Mouse (Mus musculus): ENCODE measurements around the gene Ppp1r3f.

Gene Ppp1r3f

DNA sequence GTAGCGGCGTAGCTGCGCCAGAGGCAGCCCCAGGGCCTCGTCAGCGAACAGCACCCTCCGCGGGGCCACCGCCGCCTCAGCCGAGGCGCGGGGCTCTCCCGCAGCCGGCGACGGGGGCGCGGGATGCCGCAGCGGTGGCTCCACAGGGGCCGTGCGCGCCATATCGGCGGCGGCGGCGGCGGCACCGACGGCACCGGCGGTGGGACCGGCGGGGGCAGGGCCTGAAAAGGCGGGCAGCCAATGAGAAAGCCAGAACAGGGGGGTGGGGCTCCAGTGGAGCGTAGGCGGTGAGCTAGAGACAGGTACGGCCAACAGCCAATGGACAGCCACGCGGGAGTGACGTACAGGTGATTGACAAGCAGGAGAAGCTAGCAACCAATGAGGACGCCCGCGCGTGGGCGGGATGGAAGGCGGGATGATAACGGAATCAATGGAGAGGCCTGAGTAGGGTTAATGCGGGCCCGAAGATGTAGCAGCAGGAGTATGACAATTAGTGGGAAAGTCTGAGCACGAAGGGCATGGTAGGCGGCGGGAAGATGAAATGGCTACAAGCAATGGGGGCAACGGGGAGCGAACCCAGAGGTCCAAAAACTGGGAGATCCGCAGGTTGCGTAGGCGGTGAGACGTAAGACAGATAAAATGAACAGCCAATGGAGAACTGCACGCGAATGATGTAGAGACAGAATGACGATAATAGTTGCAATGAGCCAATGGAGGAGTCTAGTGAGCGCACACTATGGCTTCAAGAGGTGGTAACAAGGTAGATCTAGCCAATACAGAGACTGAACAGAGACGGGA lies at the start of gene Ppp1r3f:
Gene Ppp1r3f (minus strand): TSS at position 197 of the 798 bp plus-strand sequence.
- DNase-seq (ENCODE audit: low read depth, low spot score) = peak; percentile 97

DNA sequence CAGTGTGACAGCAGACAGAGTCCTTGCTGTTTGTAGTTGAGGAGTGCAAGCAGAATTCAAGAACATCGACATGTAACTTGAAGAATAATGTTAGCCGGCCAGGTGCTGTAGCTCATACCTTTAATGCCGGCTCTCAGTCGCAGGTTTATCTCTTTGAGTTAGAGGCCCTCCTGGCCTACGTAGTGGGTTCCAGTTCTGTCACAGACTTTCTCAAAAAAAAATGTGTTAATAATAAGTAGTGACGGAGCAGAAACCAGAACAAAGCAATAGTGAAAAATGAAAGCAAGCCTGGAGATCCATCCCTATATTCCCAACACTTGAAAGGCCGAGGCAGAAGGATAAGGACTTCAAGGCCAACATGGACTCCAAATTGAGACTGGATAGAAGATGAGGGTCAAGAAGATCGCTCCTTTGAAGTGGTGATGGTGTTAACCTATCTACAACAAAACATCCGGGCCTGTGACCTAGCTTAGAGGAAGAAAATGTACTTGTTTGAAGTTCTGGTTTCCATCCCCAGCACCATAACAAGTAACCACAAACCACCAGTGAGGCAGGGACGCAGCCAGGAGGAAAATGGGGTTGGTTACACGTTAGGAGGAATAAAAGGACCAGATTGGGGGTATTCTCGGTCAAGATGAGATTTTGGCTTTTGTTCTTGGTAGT lies 43.9 kb upstream of the Ppp1r3f start:
- peak; percentile 68 for DNase-seq (ENCODE audit: low read depth, low spot score)

DNA sequence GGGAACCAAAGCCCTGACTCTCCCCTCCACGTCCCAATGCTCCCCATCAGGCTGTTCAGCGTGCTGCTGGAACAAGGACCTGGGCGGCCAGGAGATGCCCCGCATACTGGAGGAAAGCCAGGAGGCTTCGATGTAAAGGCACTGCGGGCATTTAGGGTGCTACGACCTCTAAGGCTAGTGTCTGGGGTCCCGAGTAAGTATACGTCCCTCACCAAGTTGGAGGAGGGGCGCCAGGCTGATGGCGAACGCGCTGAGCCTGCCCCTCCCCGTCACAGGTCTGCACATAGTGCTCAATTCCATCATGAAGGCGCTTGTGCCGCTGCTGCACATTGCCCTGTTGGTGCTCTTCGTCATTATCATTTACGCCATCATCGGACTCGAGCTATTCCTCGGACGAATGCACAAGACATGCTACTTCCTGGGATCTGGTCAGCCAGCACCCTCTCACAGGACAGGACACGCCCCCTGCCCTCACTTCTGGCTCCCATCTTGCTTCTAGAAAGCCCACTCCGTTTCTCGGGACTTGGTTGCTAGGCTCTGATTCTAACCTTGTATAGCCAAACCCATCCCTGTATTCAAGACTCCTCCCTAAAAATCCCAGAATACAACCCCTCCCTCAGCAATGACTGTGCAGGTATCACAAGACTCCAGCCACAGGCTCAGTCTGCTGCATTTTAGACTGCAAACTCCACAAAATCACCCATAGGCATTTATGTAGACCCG lies 36.6 kb upstream of the Ppp1r3f start:
- no peak for DNase-seq (ENCODE audit: low read depth, low spot score)

DNA sequence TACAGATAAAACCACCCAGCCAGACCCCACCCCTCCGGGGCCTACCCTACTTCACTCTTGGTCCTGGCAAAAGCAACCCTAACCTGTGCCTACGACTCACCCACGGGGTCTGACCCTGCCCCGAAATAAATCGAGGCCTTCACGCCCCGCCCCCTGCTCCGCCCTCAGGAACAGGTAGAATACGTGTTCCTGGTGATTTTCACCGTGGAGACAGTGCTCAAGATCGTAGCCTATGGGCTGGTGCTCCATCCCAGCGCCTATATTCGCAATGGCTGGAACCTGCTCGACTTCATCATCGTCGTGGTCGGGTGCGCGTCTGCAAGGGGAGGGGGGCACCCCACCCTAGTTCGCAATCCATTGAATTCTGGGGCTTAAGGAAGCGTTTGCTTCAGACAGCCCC lies 36.0 kb upstream of the Ppp1r3f start:
- no peak for DNase-seq (ENCODE audit: low read depth, low spot score)

DNA sequence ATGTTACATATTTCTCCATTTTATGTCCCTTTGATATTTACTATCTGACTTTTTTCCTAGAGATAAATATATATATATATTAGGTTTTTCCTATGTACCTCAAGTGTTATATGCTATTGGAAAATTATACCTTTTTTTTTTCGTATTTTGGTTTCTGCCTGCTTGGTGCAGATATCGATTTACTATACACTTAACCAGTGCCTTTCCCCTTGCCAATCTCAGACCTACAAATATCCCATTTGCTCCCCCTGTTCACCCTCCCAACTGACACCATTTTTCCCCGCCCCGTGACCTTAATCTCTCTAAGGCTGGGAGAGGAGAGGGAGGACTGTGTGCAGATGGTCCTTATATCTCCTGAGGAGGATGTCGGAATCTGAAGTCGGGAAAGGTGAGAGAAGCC lies 32.7 kb upstream of the Ppp1r3f start, which contains the start of gene Cacna1f:
Gene Cacna1f (plus strand): TSS at position 301 of the 400 bp plus-strand sequence.
- no peak for DNase-seq (ENCODE audit: low read depth, low spot score)

DNA sequence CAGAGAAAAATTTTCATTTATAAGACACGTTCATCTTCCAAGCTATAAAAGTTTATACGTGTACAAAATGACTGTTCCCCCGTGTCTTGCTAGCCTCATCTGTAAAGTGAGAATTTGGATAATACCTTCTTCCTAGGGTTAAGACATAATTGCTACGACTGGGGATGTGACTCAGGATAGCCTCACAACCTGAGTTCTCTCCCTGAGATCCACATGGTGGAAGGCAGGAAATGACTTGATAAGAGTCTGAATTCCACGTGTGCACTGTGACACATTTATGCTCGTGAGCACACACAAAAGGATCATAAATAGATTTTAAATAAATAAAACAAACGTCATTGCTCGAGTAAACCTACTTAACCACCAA lies 31.5 kb upstream of the Ppp1r3f start:
- peak; percentile 36 for DNase-seq (ENCODE audit: low read depth, low spot score)

DNA sequence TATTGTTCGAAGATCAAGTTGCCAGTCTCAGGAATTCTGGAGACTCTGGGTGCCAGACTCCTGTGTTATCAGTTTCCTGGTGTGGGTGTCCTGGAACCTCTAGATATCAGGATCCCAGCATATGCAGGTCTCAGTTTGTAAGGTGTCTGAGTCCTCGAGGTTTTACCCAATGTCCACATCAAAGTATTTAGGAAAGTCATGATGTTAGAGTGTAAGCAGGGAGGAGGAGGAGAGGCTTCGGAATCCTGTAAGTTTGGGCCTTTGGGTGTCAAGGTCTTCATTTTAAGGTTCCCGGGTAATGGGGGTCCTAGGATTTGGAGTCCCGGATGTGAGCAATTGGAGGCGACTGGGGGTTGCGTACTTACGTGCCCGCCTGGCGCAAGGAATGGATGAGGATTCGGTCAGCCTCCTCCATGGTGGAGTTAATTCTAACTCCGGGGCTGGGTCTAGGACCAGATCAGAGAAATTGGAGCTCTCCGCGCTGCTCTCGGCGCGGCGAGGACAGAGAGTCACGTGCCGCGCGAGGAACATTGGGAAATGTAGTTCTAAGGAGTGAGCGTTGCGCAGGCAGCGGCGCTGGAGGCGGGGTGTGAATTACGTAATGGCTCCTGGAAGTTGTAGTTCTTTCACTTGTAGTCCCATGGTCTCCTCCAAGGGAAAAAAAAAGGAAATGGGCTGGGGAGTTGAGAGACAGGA lies 30.9 kb upstream of the Ppp1r3f start, which contains the start of gene Ccdc22:
Gene Ccdc22 (minus strand): TSS at position 639 of the 696 bp plus-strand sequence.
- peak; percentile 87 for DNase-seq (ENCODE audit: low read depth, low spot score)

DNA sequence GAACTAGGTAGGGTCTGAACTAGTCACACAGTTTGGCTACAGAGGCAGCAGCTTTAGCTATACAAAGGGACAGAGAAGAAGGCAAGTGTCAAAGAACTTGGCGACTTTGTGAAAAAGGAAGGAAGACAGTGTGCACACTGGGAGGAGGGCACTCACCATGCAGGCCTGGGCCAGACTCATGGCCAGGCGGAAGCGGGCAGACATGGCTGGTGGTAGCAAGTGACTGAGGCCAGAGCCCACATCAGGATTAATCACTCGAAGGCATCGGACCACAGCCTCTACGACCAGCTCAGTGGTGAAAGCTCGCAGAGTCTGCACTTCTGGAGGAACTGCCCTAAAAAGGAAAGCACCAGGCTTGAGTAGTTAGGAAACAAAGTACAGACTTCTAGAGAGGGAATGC lies 29.9 kb upstream of the Ppp1r3f start:
- no peak for DNase-seq (ENCODE audit: low read depth, low spot score)

DNA sequence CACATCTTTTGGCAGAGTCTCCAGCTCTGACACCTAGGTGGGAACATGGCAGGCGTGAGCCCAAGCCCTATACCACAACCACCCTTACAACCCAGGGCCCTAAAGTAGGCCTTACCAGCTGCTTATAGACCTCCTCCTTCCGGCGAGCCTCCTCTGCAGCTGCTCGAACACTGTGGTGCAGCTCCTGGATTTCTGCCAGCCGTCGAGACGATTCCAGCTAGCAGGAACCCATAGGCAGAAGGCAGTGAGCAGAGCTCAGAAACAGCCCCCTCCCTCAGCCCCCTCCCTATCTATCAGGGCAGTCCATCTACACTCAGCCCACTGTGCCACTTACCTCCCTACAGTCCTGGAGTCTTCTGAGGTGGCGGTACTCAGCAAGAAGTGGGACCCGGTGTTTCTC lies 21.3 kb upstream of the Ppp1r3f start:
- no peak for DNase-seq (ENCODE audit: low read depth, low spot score)

DNA sequence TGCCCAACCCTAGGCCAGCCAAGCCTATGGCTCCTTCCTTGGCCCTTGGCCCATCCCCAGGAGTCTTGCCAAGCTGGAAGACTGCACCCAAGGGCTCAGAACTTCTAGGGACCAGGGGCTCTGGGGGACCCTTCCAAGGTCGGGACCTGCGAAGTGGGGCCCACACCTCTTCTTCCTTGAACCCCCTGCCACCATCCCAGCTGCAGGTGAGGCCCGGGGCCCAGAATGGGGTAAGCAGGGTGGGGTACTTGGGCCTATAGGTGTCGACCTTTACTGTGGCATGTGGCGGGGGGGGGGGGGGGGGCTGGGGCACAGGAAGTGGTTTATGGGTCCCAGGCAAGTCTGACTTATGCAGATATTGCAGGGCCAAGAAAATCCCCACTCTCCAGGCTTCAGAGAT lies 12.3 kb upstream of the Ppp1r3f start:
- peak; percentile 45 for DNase-seq (ENCODE audit: low read depth, low spot score)

DNA sequence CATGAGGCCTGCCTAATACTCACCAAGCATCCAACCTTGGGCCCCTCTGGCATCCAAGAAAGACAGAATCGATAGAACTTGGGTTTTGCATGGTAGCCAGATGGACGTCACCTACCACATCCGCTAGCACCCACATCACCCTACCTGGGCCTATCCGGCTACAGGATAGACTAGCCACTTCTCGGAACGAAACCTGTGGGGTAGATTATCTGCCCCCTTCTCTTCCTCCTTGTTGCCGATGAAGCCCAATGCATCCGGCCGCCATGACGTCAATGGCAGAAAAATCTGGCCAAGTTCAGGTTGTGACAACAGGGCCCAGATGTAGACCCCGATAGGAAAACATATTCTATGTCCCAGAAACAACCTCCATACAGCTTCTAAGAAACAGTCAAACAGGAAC lies 9.8 kb upstream of the Ppp1r3f start:
- DNase-seq (ENCODE audit: low read depth, low spot score) = peak; percentile 86

DNA sequence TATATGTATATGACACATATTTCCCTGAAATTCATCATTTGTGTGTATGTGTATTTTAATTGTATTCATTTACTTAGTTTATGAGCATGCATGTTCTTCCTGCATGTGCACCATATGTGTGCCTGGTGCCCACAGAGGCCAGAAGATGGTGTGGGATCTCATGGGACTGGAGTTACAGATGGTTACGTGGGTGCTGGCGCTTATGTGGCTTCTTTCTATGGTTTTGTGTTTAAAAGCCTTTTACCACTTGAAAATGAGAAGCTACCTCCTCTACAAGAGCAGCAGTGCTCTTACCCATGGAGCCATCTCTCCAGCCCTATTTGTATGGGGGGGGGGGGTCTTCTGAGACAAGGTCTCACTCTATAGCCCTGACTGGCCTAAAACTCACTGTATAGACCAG lies 7.1 kb upstream of the Ppp1r3f start:
- peak; percentile 50 for DNase-seq (ENCODE audit: low read depth, low spot score)

DNA sequence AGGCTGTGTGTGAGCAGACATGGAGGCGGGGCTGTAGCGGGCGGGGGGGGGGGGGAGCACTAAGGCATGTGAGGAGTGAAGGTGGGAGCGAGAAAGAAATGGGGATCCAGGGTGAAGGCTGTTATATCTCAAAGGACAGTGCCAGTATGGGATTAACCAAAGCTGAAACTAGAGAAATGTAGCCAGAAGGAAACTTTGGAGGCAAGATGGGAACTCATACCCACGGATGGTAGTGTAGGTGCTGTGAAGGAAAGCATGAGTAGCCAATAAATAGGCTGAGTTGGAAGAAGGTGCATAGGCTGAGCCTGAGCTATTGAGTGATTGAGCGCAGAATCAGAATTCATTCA lies 775 bp upstream of the Ppp1r3f start:
- DNase-seq (ENCODE audit: low read depth, low spot score) = no peak

DNA sequence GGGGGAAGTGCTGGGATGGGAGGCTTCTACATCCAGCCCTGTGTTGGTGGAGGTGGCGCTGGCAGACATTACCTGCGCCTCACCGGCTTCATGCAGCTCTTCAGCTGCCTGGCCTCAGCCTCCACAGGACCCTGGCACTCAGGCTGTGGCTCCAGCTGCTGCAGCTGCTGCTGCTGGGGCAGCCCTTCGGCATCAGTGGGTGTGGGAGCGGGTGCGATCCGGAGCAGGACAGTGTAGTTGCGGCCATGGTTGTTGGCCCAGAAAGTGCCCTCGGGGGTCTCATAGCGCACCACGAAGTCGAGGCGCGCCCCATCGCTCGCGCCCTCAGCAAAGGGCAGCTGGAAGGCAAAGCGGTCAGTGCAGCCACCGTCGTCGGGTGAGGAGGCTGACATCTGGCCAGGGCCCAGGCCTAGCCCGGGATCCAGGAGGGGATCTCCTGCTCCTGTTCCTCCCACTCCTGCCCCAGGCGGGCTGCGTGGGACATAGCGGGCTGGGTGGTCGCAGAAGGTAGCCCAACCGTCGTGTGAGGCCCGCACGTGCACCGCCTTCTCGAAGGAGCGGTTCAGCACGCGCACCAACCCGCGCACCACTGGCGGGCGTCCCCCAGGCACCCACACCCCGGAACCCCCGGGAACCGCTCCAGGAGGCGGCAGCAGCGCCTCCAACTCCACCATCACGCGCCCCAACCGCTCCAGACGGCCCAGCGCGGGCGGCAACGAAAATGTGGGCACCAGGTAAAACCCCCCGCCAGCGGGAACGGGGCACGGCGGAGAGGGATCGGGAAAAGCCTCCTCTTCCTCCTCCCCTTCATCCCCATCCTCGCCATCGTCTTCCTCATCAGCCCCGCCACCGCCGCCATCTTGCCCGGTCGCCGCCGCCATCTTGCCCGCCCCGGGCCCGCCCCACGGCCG lies 652 bp downstream of the Ppp1r3f start, which contains the start of gene Foxp3:
Gene Foxp3 (plus strand): TSS at position 469 of the 911 bp plus-strand sequence.
- DNase-seq (ENCODE audit: low read depth, low spot score) = peak; percentile 44

DNA sequence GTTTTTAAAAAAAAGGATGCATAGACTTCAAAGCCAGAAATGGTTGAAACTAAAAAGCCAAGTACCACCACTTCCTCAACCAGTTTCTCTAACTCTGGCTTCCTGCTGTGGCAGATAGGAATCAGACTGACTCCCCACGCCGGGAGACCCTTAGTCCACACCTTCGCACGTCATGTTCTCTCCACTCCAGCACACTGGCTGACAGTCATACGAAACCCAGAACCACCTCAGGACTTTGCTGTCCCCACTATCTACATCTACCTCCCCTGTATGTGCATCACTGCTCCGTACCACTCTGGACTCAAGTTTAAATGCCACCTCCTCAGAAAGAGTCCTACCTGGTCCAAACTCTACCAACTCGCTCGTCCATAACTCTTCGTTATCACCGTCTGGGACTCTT lies 1.6 kb downstream of the Ppp1r3f start:
- DNase-seq (ENCODE audit: low read depth, low spot score) = peak; percentile 73

DNA sequence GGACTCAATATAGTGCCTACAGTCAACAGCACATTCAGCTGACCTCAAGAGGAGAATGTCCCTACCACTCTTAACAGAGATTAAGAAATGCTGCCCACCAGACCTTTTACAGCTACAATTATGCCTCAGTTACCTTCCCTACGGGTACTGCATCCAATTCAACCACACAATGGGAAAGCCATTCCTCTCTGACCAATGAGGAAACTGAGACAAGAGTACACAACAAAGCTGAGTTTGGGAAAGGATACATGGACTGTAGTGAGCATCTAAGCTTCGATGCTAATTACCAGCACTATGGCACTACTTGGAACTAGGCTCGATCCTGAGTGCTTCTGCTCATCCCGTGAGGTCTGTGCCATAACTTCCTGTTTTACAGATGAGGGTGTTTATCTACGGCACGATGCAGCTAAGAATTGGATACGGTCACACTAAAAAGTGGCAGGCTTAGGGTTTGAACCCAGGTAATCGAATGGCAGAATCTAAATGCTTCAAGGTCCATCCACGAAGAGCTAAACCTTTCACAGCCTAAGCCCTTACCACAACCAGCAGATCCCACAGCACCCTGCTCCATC lies 2.4 kb downstream of the Ppp1r3f start:
- peak; percentile 36 for DNase-seq (ENCODE audit: low read depth, low spot score)

DNA sequence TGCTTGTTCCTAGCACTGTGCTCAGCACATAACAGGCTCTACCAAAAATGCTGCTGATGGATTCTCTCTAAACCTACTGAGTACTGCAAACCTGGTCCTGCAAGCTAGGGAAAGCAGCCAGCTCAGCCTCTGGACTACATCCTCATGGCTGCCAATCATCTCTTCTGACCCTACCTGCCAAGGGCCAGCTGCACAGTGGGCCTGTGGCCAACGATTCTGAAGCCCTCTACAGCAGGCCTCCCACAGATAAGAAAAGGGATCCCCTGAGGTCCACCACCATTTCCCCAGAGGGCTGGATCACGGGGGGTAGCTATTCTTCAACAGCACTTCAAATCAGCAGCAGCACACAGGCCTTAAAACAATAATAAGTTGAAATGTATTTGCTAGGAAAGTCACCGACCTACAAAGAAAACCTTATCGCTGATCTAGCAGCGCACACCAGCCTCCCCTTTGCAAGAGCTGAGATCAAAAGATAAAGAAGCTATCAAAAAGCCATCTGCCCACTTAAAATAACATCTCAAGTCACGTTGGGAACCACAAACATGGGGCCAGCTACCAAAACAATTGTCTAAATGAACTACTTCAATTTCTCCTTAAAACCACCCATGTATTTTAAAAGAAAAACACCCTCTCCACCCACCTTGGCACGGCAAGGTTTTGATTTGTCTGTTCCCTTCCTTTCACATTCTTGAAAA lies 3.5 kb downstream of the Ppp1r3f start:
- DNase-seq (ENCODE audit: low read depth, low spot score) = peak; percentile 78

DNA sequence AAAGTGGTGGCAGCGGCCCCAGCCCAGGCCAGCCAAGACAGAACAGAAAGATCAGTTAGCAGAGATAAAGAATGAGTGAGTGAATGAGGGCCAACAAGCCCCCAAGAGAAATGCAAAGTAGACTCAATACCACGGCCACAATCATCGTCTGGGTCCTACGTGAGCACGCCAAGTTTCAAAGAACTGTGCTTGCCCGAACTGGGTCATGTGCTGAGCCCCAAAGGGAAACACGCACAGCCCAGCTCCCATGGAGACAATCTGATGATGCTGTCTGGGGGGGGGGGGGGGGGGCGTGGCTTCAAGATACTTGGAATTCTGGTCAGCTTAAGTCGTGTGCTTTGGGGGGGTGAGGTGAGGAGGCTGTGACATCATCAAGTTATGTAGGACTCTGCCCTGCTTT lies 6.6 kb downstream of the Ppp1r3f start:
- DNase-seq (ENCODE audit: low read depth, low spot score) = peak; percentile 82

DNA sequence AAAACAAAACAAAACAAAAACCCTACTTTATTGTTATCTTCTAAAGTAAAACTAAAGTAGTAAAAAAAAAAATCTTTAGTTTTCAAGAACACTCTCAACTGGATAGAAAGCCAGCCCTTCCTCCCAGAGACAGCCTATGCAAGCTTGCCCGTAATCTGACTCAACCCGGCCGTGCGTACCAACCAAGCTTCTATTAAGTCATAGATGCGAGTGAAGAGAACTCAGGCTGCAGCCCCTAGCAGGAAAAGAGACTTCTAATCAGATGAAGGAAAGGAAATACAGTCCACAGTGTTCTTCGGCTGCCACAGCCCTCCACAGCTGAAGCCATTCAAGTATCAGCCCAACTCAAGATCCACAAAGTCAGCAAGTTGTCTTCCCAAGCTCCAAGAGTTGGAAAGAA lies 7.7 kb downstream of the Ppp1r3f start:
- DNase-seq (ENCODE audit: low read depth, low spot score) = peak; percentile 82

DNA sequence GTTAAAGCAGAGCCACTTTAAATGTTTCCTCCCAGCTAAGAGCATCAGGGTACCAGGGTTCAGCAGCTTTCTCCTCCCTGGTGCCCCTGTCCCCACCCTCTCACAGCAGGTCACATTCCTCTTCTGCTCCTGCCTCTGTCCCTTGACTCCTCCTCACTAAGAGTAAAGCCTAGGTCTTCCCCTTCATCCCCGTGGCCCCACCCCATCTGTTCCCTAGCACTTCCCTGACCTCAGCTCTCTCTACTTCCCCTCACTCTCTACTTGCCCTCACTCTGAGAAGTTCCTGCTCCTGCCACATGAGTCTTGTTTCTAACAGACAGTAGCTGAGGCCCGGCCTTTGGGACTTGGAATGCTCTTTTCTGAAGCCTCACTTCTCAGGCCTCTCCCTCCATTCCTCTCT lies 11.0 kb downstream of the Ppp1r3f start:
- peak; percentile 17 for DNase-seq (ENCODE audit: low read depth, low spot score)
